Mouse (Mus musculus): ENCODE data around the gene Pcdh15. TPM values are rescaled to one million over a fixed set of nuclear protein-coding genes. Genes with fewer than 3 reads are reported as not detected.

Pcdh15 gene
- polyA plus RNA-seq, 1 experiment from 2014 or later = 0.41 TPM

DNA sequence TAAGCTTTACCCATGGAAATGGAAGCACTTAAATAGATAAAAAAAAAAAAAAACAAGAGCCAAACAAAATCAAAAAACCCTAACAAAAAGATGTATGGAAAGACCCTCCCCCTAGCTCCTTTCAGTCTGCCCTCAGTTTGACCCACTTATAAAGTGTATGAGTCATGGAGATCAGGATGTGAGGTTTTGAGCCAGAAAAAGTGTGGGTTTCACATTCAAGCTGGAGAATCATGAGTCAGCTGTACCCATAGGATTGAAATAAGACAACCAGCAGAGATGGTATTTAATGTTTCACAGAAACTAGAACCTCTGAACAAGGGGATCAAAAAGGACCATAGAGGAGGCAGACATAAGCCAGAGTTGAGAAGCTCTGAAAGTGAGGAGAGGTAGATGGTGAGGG lies 1048.8 kb downstream of the Pcdh15 start:
- Histone ChIP-seq H3K4me3 (ENCODE audit: low read length) (no peak overlapping the region), H3K27ac (ENCODE audit: low read length) (no peak overlapping the region), H3K36me3 (ENCODE audit: insufficient read depth, low read length) (no peaks in the 10 kb centered on the region), H3K9me3 (ENCODE audit: low read length) (no peaks in the 10 kb centered on the region; the same call in 1 of the 2 replicates), H3K27me3 (ENCODE audit: insufficient read depth, low read length) (no peaks in the 10 kb centered on the region), H3K4me2 (replicated peaks; ENCODE audit: low read depth, low read length) (no peak overlapping the region), H3K4me1 (ENCODE audit: insufficient read depth, low read length) (no peaks in the 10 kb centered on the region), H3K9ac (replicated peaks; ENCODE audit: low read length) (no peak overlapping the region)
- ATAC-seq (ENCODE audit: low FRiP score, low TSS enrichment) = no peak

DNA sequence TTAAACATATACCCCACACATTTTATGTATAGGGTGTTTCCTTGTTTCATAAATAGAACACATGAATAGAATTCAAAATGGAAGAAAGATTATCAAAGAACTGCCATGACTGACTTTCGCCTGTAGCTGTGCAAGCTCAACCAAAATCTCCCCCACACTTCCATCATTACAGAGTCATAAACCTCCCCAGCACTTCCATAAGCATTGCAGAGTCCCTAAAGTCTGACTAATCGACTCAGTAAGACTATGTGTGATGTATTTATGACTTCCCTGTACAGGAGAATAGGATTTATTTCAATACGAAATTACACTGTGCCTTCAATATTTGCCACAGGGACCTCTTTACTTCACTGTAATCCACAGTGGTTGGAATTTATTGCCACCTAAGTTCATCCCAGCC lies 1082.8 kb downstream of the Pcdh15 start:
- WGBS = 37% methylated on average over 3 of the region's 3 CpGs
- no peaks in the 10 kb centered on the region for H3K27me3 ChIP-seq (ENCODE audit: insufficient read depth, low read length)
- H3K4me1 ChIP-seq (ENCODE audit: insufficient read depth, low read length) = no peaks in the 10 kb centered on the region
- no peaks in the 10 kb centered on the region for H3K36me3 ChIP-seq (ENCODE audit: insufficient read depth, low read length)
- no peak overlapping the region for H3K27ac ChIP-seq (ENCODE audit: low read length)
- no peak overlapping the region for H3K4me2 ChIP-seq (replicated peaks; ENCODE audit: low read depth, low read length)
- no peak overlapping the region for H3K4me3 ChIP-seq (ENCODE audit: low read length)
- H3K9ac ChIP-seq (replicated peaks; ENCODE audit: low read length) = no peak overlapping the region
- H3K9me3 ChIP-seq (ENCODE audit: low read length) = no peaks in the 10 kb centered on the region
- ATAC-seq (ENCODE audit: low FRiP score, low TSS enrichment) = no peak

DNA sequence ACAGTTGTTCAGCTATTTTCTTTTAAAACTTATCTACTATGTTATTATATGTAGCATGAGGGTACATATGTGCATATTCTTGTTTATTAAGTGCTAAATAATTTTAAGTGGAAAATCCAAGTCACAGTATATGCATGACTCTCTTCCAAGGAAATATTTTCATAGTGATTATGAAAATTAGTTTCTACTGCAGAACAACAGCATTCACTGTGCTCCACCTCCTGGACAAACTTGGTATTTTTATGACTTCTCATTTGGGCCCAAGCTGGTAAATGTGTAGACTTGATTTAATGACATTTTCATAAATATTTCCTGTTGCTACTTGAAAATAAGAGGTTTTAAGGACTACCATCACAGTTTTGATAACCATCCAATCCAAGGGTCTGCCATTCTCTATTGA lies 1104.5 kb downstream of the Pcdh15 start:
- no peak overlapping the region for H3K9ac ChIP-seq (replicated peaks; ENCODE audit: low read length)
- ATAC-seq (ENCODE audit: low FRiP score, low TSS enrichment) = no peak
- no peak overlapping the region for H3K4me3 ChIP-seq (ENCODE audit: low read length)
- H3K27ac ChIP-seq (ENCODE audit: low read length) = no peak overlapping the region
- no peak overlapping the region for H3K4me2 ChIP-seq (replicated peaks; ENCODE audit: low read depth, low read length)
- H3K9me3 ChIP-seq (ENCODE audit: low read length) = no peaks in the 10 kb centered on the region
- no peaks in the 10 kb centered on the region for H3K36me3 ChIP-seq (ENCODE audit: insufficient read depth, low read length)
- H3K4me1 ChIP-seq (ENCODE audit: insufficient read depth, low read length) = no peaks in the 10 kb centered on the region
- H3K27me3 ChIP-seq (ENCODE audit: insufficient read depth, low read length) = no peaks in the 10 kb centered on the region

DNA sequence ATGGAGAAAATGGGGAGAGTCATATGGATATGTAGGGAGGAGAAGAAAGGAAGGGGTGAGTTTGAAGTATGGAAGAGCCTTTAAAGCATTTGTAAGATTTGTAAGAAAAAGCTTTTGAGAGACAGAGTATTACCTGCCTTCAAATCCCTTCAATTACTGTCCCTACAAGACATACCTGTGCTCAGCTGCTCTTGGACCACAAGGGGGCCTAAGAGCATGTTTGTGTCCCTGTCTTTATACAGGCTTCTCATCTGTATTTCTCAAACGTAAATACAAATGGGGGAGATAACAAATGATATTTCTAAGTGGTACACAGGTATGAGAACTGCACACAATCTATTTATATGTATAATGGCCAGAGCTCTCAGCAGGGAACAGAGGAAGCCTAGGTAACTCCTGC lies 1118.1 kb downstream of the Pcdh15 start:
- no peaks in the 10 kb centered on the region for H3K4me1 ChIP-seq (ENCODE audit: insufficient read depth, low read length)
- H3K36me3 ChIP-seq (ENCODE audit: insufficient read depth, low read length) = no peaks in the 10 kb centered on the region
- no peaks in the 10 kb centered on the region for H3K27me3 ChIP-seq (ENCODE audit: insufficient read depth, low read length)
- no peak for ATAC-seq (ENCODE audit: low FRiP score, low TSS enrichment)
- H3K9me3 ChIP-seq (ENCODE audit: low read length) = no peaks in the 10 kb centered on the region
- H3K4me3 ChIP-seq (ENCODE audit: low read length) = no peak overlapping the region
- no peak overlapping the region for H3K4me2 ChIP-seq (replicated peaks; ENCODE audit: low read depth, low read length)
- 46% methylated on average over 1 of the region's 1 CpGs for WGBS
- H3K27ac ChIP-seq (ENCODE audit: low read length) = no peak overlapping the region
- H3K9ac ChIP-seq (replicated peaks; ENCODE audit: low read length) = no peak overlapping the region

DNA sequence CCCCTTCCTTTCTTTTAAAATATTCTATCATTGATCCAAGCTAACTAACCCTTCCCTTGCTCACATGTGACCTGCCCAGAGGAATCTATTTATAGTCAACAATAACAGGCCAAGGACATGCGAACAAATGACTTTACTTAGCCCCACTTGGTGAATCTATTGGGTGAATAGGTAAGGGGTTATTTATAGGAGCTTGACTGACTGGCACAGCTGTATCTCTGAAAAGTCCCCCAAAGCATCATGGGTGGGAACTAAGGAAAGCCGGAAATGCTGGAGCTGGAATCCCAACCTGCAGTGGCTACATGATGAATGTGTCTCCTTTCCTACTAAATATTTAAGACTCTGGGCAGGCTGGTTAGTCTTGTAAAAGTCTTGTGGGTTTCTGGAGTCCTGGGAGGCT lies 1121.3 kb downstream of the Pcdh15 start:
- H3K36me3 ChIP-seq (ENCODE audit: insufficient read depth, low read length) = no peaks in the 10 kb centered on the region
- no peak overlapping the region for H3K4me2 ChIP-seq (replicated peaks; ENCODE audit: low read depth, low read length)
- no peaks in the 10 kb centered on the region for H3K9me3 ChIP-seq (ENCODE audit: low read length)
- WGBS = 78% methylated on average over 2 of the region's 2 CpGs
- no peak overlapping the region for H3K4me3 ChIP-seq (ENCODE audit: low read length)
- H3K4me1 ChIP-seq (ENCODE audit: insufficient read depth, low read length) = no peaks in the 10 kb centered on the region
- ATAC-seq (ENCODE audit: low FRiP score, low TSS enrichment) = no peak
- H3K9ac ChIP-seq (replicated peaks; ENCODE audit: low read length) = no peak overlapping the region
- no peaks in the 10 kb centered on the region for H3K27me3 ChIP-seq (ENCODE audit: insufficient read depth, low read length)
- H3K27ac ChIP-seq (ENCODE audit: low read length) = no peak overlapping the region

DNA sequence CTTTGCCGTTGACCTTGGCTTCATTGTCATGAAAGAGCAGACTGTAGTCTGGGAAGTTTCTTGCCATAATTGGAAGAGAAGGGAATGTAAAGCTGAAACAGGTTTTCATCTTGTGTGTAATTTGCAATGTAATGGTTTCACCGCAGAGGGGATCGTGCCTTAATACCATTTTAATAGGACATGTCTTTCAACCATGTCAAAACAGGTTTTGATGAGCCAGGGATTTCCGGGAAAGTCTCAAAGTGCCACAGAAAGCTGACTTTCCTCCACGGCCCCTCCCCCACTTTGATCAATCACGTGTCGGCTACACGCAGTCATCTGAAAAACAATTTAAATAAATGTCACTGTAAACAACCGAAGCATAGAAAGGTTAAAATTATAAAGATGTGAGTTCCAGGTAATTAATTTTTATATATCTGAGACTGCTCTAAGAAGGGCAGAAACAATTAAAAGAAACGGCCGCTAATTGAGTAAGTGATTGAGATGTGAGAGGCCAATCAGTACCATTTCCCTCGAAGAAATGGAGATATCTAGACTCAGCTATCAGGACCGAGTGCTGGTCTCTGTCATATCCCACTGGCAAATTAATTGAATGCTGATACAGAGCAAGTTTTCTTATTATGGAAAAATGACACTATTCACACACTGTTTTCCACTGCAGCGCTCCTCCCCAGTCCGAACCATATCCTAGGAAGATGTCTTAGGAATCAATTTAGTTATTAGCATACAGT lies 1158.7 kb downstream of the Pcdh15 start:
- WGBS = 69% methylated on average over 15 of the region's 15 CpGs
- no peaks in the 10 kb centered on the region for H3K4me1 ChIP-seq (ENCODE audit: insufficient read depth, low read length)
- H3K36me3 ChIP-seq (ENCODE audit: insufficient read depth, low read length) = no peaks in the 10 kb centered on the region
- no peak overlapping the region for H3K9ac ChIP-seq (replicated peaks; ENCODE audit: low read length)
- H3K4me2 ChIP-seq (replicated peaks; ENCODE audit: low read depth, low read length) = no peak overlapping the region
- H3K9me3 ChIP-seq (ENCODE audit: low read length) = no peaks in the 10 kb centered on the region
- ATAC-seq (ENCODE audit: low FRiP score, low TSS enrichment) = no peak
- no peak overlapping the region for H3K27ac ChIP-seq (ENCODE audit: low read length)
- no peaks in the 10 kb centered on the region for H3K27me3 ChIP-seq (ENCODE audit: insufficient read depth, low read length)
- no peak overlapping the region for H3K4me3 ChIP-seq (ENCODE audit: low read length)

DNA sequence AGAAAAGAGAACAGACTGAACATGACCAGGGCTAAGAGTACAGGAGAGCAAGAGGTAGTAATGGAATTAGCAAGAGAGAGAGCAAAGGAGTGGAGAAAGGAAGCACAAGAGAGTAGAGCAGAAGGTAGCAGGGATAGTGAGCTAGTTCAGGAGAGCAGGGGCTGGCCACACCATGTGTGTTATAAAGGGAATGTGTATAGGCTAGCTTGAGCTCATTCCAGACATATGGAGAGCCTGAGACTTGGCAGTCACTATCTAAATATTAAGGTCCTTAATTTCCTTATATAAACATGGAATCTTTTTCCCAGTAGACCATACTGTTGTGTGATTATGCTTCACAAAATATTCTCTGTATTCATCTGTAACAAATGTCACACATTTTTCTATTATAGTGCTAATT lies 1159.5 kb downstream of the Pcdh15 start:
- H3K27me3 ChIP-seq (ENCODE audit: insufficient read depth, low read length) = no peaks in the 10 kb centered on the region
- no peak for ATAC-seq (ENCODE audit: low FRiP score, low TSS enrichment)
- no peaks in the 10 kb centered on the region for H3K4me1 ChIP-seq (ENCODE audit: insufficient read depth, low read length)
- H3K9me3 ChIP-seq (ENCODE audit: low read length) = no peaks in the 10 kb centered on the region
- no peak overlapping the region for H3K4me2 ChIP-seq (replicated peaks; ENCODE audit: low read depth, low read length)
- H3K36me3 ChIP-seq (ENCODE audit: insufficient read depth, low read length) = no peaks in the 10 kb centered on the region
- H3K4me3 ChIP-seq (ENCODE audit: low read length) = no peak overlapping the region
- no peak overlapping the region for H3K27ac ChIP-seq (ENCODE audit: low read length)
- no peak overlapping the region for H3K9ac ChIP-seq (replicated peaks; ENCODE audit: low read length)

DNA sequence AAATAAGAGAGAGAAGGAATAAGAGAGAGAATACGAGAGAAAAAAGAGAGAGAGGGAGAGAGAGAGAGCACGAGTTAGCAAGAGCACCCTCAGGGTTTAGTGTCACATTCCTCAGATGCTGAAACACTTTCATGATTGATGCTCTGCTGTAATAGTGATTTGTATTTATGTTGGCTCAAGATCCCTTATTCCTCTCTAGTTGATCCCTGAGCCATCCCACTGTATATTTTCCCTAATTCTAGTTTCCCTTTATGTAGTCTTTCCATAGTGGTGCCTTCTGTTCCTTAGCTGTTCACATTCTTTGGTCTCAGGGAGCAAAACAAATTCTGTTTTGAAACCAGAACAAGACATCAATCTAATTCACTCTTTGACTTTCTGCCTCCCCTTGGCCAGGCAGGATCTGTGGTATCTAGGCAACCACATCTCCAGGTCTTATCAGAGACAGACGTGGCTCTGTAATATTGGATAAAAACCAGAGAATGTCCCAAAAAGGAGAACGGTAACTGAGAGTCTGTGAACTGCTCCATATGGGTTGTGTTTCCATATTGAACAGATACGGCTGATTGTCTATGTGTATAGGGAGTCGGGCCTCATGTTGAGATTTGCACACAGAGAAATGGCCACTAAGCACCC lies 1170.6 kb downstream of the Pcdh15 start:
- Histone ChIP-seq H3K4me2 (replicated peaks; ENCODE audit: low read depth, low read length) (no peak overlapping the region), H3K9me3 (ENCODE audit: low read length) (no peaks in the 10 kb centered on the region; the same call in 1 of the 2 replicates), H3K27ac (ENCODE audit: low read length) (no peak overlapping the region), H3K4me3 (ENCODE audit: low read length) (no peak overlapping the region), H3K4me1 (ENCODE audit: insufficient read depth, low read length) (no peaks in the 10 kb centered on the region), H3K36me3 (ENCODE audit: insufficient read depth, low read length) (no peaks in the 10 kb centered on the region), H3K9ac (replicated peaks; ENCODE audit: low read length) (no peak overlapping the region), H3K27me3 (ENCODE audit: insufficient read depth, low read length) (no peaks in the 10 kb centered on the region)
- WGBS = 52% methylated on average over 6 of the region's 6 CpGs
- ATAC-seq (ENCODE audit: low FRiP score, low TSS enrichment) = peak; percentile 46; the same call in 1 of the 2 replicates

DNA sequence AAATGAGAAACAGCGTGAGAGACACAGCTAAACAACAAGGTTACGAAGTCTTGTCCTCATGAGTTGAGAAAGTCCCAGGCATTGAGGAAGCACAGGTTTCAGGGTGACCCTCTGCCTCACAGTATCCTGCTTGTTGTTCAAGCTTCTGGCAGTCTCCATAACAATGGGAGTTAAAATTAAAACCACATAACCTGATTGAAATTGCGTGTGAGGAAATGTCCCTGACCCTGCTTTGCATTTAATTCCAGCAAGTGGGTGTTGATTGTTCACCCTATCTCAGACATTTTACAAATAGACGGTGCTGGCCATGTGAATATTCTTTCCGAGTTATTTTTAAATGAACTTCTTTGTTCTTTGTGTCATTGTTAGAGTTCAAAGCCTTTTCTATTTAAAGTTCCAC lies 1171.8 kb downstream of the Pcdh15 start:
- H3K27ac ChIP-seq (ENCODE audit: low read length) = no peak overlapping the region
- H3K4me3 ChIP-seq (ENCODE audit: low read length) = no peak overlapping the region
- WGBS = 74% methylated on average over 5 of the region's 5 CpGs
- H3K36me3 ChIP-seq (ENCODE audit: insufficient read depth, low read length) = no peaks in the 10 kb centered on the region
- no peaks in the 10 kb centered on the region; the same call in 1 of the 2 replicates for H3K9me3 ChIP-seq (ENCODE audit: low read length)
- no peak for ATAC-seq (ENCODE audit: low FRiP score, low TSS enrichment)
- no peaks in the 10 kb centered on the region for H3K27me3 ChIP-seq (ENCODE audit: insufficient read depth, low read length)
- no peak overlapping the region for H3K4me2 ChIP-seq (replicated peaks; ENCODE audit: low read depth, low read length)
- no peak overlapping the region for H3K9ac ChIP-seq (replicated peaks; ENCODE audit: low read length)
- H3K4me1 ChIP-seq (ENCODE audit: insufficient read depth, low read length) = no peaks in the 10 kb centered on the region

DNA sequence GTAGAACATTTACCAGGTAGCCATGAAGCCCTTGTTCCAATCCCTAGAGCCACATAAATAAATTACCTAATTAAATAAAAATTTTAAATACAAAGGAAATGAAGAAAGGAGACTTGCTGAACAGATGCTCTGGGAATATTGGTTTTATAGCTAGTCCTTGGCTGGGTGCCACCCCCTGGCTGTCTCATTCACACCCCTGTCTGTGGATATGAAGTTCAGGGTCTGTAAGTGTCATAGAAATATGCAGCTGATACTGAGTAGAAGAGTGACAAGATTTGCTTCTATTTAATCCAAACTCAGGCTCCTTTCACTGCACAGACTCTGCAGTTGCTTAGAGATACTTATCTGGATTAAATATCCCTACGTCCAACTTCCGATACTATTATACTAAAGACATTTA lies 1205.0 kb downstream of the Pcdh15 start:
- WGBS = 82% methylated on average over 2 of the region's 2 CpGs
- ATAC-seq (ENCODE audit: low FRiP score, low TSS enrichment) = no peak
- H3K9me3 ChIP-seq (ENCODE audit: low read length) = no peaks in the 10 kb centered on the region

More for the DNA sequence above, 1205.0 kb downstream of the Pcdh15 start:
- Histone ChIP-seq H3K4me2 (replicated peaks; ENCODE audit: low read depth, low read length) (no peak overlapping the region), H3K27ac (ENCODE audit: low read length) (no peak overlapping the region), H3K36me3 (ENCODE audit: insufficient read depth, low read length) (no peaks in the 10 kb centered on the region), H3K4me1 (ENCODE audit: insufficient read depth, low read length) (no peaks in the 10 kb centered on the region), H3K4me3 (ENCODE audit: low read length) (no peak overlapping the region), H3K9ac (replicated peaks; ENCODE audit: low read length) (no peak overlapping the region), H3K27me3 (ENCODE audit: insufficient read depth, low read length) (no peaks in the 10 kb centered on the region)
